Mouse (Mus musculus): ENCODE results near the gene Gcdh.

Gene Gcdh

DNA sequence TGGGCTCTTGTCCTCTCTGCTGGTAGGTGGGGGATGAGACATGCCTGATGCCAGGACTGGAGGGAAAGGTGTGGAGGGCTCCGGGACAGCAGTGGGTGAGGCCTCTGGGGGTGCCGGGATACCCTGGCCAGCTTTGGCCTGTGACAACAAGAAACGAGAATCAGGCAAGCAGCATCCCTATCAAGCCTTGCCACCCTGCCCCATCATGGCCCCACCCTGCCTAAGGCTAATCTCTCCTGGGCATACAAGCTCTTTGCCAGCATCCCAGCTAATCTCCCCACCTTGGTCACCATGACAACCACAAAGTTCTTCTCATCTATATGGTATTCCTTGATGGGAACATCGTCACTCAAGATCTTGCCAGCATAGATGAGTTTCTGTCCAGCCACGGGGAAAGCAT is 55.2 kb downstream of the Gcdh start:
- peaks cover 29% of the 10 kb centered on the region for H3K36me3 ChIP-seq (ENCODE audit: control insufficient read depth, insufficient read depth, low read length, poor library complexity, severe bottlenecking)
- no peak for DNase-seq (ENCODE audit: low read depth, low spot score)
- H3K27me3 ChIP-seq (ENCODE audit: control insufficient read depth, insufficient read depth, low read length, poor library complexity, severe bottlenecking) = no peaks in the 10 kb centered on the region

- Histone ChIP-seq H3K36me3 (ENCODE audit: control insufficient read depth, insufficient read depth, low read length, poor library complexity, severe bottlenecking) (peaks cover 24% of the 10 kb centered on the region), H3K27me3 (ENCODE audit: control insufficient read depth, insufficient read depth, low read length, poor library complexity, severe bottlenecking) (no peaks in the 10 kb centered on the region)
- no peak for DNase-seq (ENCODE audit: low read depth, low spot score)
Observed at GRCm38 (mm10) chr8:84837912-84838470, 55.7 kb downstream of the Gcdh start.

- DNase-seq (ENCODE audit: low read depth, low spot score) = no peak
- no peaks in the 10 kb centered on the region for H3K27me3 ChIP-seq (ENCODE audit: control insufficient read depth, insufficient read depth, low read length, poor library complexity, severe bottlenecking)
- peaks cover 18% of the 10 kb centered on the region for H3K36me3 ChIP-seq (ENCODE audit: control insufficient read depth, insufficient read depth, low read length, poor library complexity, severe bottlenecking)
Observed at GRCm38 (mm10) chr8:84837149-84837911, 56.4 kb downstream of the Gcdh start.
